Mouse (Mus musculus) liver, embryonic 14.5 days (tissue): ENCODE results near the gene Myo9b.

ENCODE experiments used
- CTCF ChIP-seq: IDR thresholded peaks from 2 replicates; pipeline ENCODE4 v1.5.1; 2016; ENCODE audit warnings: antibody characterized with exemption, low read depth, control low read depth
- EP300 ChIP-seq: IDR thresholded peaks from 2 replicates; pipeline ENCODE4 v1.6.1; 2016; ENCODE audit warnings: antibody characterized with exemption, low read depth

DNA sequence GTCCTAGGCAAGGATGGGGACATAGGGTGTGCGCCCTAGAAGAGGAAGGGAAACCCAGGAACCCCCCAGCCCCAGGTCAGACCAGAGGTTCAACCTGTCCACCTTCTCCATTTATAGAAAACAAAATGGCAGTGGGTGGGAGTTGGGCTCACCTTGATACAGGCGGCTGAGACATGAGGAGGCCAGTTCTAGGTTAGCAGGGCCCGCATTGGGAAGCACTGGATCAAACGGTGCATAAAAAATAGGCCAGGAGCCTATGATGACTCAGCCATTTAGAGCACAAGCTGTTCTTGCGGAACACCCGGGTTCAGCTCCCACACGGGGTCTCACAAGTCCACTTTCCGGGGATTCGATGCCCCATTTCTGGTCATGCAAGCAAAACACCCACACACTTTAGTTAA is 132.4 kb downstream of the Myo9b start:
- TF ChIP-seq EP300 (no peak), CTCF (no peak)
